Mouse (Mus musculus) layer of hippocampus, adult 11-12 months (tissue): Measurements from ENCODE around the gene Lin28b.

ENCODE experiments used
- DNase-seq: peaks from one replicate; pipeline ENCODE4 v3.0.0; 2022; ENCODE audit warnings: low spot score

Lin28b gene

GRCm38 (mm10) chr10:45485761-45486602, at the start of gene Lin28b:
TSS of gene Lin28b (minus strand) at chr10:45486395.
- peak; percentile 46 for DNase-seq

- no peak for DNase-seq
These were observed 25.6 kb upstream of the Lin28b start for GRCm38 (mm10) chr10:45511764-45512163.

- DNase-seq = no peak
These were observed 24.5 kb upstream of the Lin28b start for GRCm38 (mm10) chr10:45510662-45511061.

- no peak for DNase-seq
These were observed 14.1 kb upstream of the Lin28b start for GRCm38 (mm10) chr10:45500259-45500658.

- no peak for DNase-seq
These were observed 380 bp upstream of the Lin28b start for GRCm38 (mm10) chr10:45486603-45486946.

- no peak for DNase-seq
These were observed 902 bp downstream of the Lin28b start for GRCm38 (mm10) chr10:45485226-45485760.

- DNase-seq = no peak
These were observed 3.0 kb downstream of the Lin28b start for GRCm38 (mm10) chr10:45483210-45483609.

- DNase-seq = no peak
These were observed 12.4 kb downstream of the Lin28b start for GRCm38 (mm10) chr10:45473663-45474333.

- DNase-seq = no peak
These were observed 13.1 kb downstream of the Lin28b start for GRCm38 (mm10) chr10:45473143-45473484.

GRCm38 (mm10) chr10:45472431-45473142, 13.6 kb downstream of the Lin28b start:
- DNase-seq = no peak

GRCm38 (mm10) chr10:45471321-45471720, 14.9 kb downstream of the Lin28b start:
- no peak for DNase-seq

- no peak for DNase-seq
These were observed 16.0 kb downstream of the Lin28b start for GRCm38 (mm10) chr10:45470079-45470739.

GRCm38 (mm10) chr10:45469027-45469996, 16.9 kb downstream of the Lin28b start:
- no peak for DNase-seq

GRCm38 (mm10) chr10:45468180-45468915, 17.8 kb downstream of the Lin28b start:
- DNase-seq = no peak

GRCm38 (mm10) chr10:45458637-45459036, 27.6 kb downstream of the Lin28b start:
- no peak for DNase-seq

GRCm38 (mm10) chr10:45458074-45458473, 28.1 kb downstream of the Lin28b start:
- DNase-seq = no peak

- no peak for DNase-seq
These were observed 39.6 kb downstream of the Lin28b start for GRCm38 (mm10) chr10:45446625-45447024.

GRCm38 (mm10) chr10:45446215-45446614, 40.0 kb downstream of the Lin28b start:
- no peak for DNase-seq

- DNase-seq = no peak
These were observed 63.8 kb downstream of the Lin28b start for GRCm38 (mm10) chr10:45422372-45422771.

GRCm38 (mm10) chr10:45412144-45412543, 74.1 kb downstream of the Lin28b start:
- no peak for DNase-seq
